Mouse (Mus musculus): ENCODE measurements at regions not wholly inside any gene's neighbourhood (a gene's known extent, or its start where the extent isn't known, plus 50 kb on each side); places are given as distances from the start of the nearest gene placed in this dataset.
"Not testable (repeated sequence)": the region's sequence is repeated elsewhere in the genome, so short reads cannot be mapped to it uniquely, and the experiment has no call there.

GRCm38 (mm10) chr6:16765354-16765753, 132.9 kb downstream of the Tfec start:
- DNase-seq (ENCODE audit: low spot score in 2 of 2): no peak

- DNase-seq (ENCODE audit: low spot score in 2 of 2): no peak
Observed at GRCm38 (mm10) chr6:16764707-16765106, 133.5 kb downstream of the Tfec start.

GRCm38 (mm10) chr6:16755044-16755443, 143.2 kb downstream of the Tfec start:
- DNase-seq (ENCODE audit: low spot score in 2 of 2): not testable (repeated sequence)

- no peak for DNase-seq (ENCODE audit: low spot score in 2 of 2)
Observed at GRCm38 (mm10) chr6:16733184-16733583, 165.1 kb downstream of the Tfec start.

GRCm38 (mm10) chr6:16732095-16732494, 166.1 kb downstream of the Tfec start:
- DNase-seq (ENCODE audit: low spot score in 2 of 2): no peak

- DNase-seq (ENCODE audit: low spot score in 2 of 2): no peak
Observed at GRCm38 (mm10) chr6:16727256-16727890, 170.9 kb downstream of the Tfec start.

- no peak for DNase-seq (ENCODE audit: low spot score in 2 of 2)
Observed at GRCm38 (mm10) chr6:16725256-16725655, 173.0 kb downstream of the Tfec start.

- DNase-seq (ENCODE audit: low spot score in 2 of 2): no peak
Observed at GRCm38 (mm10) chr6:16704496-16704895, 193.7 kb downstream of the Tfec start.

GRCm38 (mm10) chr6:16703412-16703746, 194.9 kb downstream of the Tfec start:
- no peak for DNase-seq (ENCODE audit: low spot score in 2 of 2)

- DNase-seq (ENCODE audit: low spot score in 2 of 2): no peak
Observed at GRCm38 (mm10) chr6:16702706-16703411, 195.4 kb downstream of the Tfec start.

GRCm38 (mm10) chr6:16697285-16697684, 201.0 kb downstream of the Tfec start:
- DNase-seq (ENCODE audit: low spot score in 2 of 2): no peak

- no peak for DNase-seq (ENCODE audit: low spot score in 2 of 2)
Observed at GRCm38 (mm10) chr6:16668004-16668403, 230.2 kb downstream of the Tfec start.

- DNase-seq (ENCODE audit: low spot score in 2 of 2): no peak
Observed at GRCm38 (mm10) chr6:16667241-16667640, 231.0 kb downstream of the Tfec start.

- DNase-seq (ENCODE audit: low spot score in 2 of 2): no peak
Observed at GRCm38 (mm10) chr6:16646269-16646668, 252.0 kb downstream of the Tfec start.

GRCm38 (mm10) chr6:16643519-16643918, 254.7 kb downstream of the Tfec start:
- DNase-seq (ENCODE audit: low spot score in 2 of 2): no peak

GRCm38 (mm10) chr6:16636736-16637304, 261.4 kb downstream of the Tfec start:
- DNase-seq (ENCODE audit: low spot score in 2 of 2): no peak

GRCm38 (mm10) chr6:16636108-16636507, 262.1 kb downstream of the Tfec start:
- no peak for DNase-seq (ENCODE audit: low spot score in 2 of 2)

GRCm38 (mm10) chr6:16607393-16608023, 290.7 kb downstream of the Tfec start:
- DNase-seq (ENCODE audit: low spot score in 2 of 2): no peak

- DNase-seq (ENCODE audit: low spot score in 2 of 2): no peak
Observed at GRCm38 (mm10) chr6:16606687-16607392, 291.4 kb downstream of the Tfec start.

GRCm38 (mm10) chr6:16592411-16592810, 305.8 kb downstream of the Tfec start:
- DNase-seq (ENCODE audit: low spot score in 2 of 2): no peak

GRCm38 (mm10) chr6:16582302-16582701, 315.9 kb downstream of the Tfec start:
- no peak for DNase-seq (ENCODE audit: low spot score in 2 of 2)

GRCm38 (mm10) chr6:16581801-16582200, 316.4 kb downstream of the Tfec start:
- no peak for DNase-seq (ENCODE audit: low spot score in 2 of 2)
